Mouse (Mus musculus): Measurements from ENCODE around the gene Mefv. TPM values are rescaled to one million over a fixed set of nuclear protein-coding genes. Genes with fewer than 3 reads are reported as not detected.
"Not testable (repeated sequence)": the region's sequence is repeated elsewhere in the genome, so short reads cannot be mapped to it uniquely, and the experiment has no call there.

The Mefv gene
- polyA plus RNA-seq, 1 experiment from 2014 or later, result not detected

- WGBS, result 91% methylated on average over 6 of the region's 6 CpGs
These were observed 11.2 kb downstream of the Mefv start for GRCm38 (mm10) chr16:3706680-3707079.

GRCm38 (mm10) chr16:3700893-3701292, 17.0 kb downstream of the Mefv start:
- no peaks in the 10 kb centered on the region for H3K27me3 ChIP-seq
- no peak for ATAC-seq (ENCODE audit: low FRiP score, low read depth)
- H3K27ac ChIP-seq (replicated peaks), result no peak overlapping the region
- WGBS, result 91% methylated on average over 1 of the region's 1 CpGs
- no peak overlapping the region for H3K4me3 ChIP-seq
- H3K9me3 ChIP-seq, result no peaks in the 10 kb centered on the region
- H3K4me2 ChIP-seq, result no peak overlapping the region
- no peaks in the 10 kb centered on the region for H3K36me3 ChIP-seq
- H3K9ac ChIP-seq, result no peak overlapping the region
- H3K4me1 ChIP-seq (replicated peaks), result no peaks in the 10 kb centered on the region

More at GRCm38 (mm10) chr16:3706680-3707079, 11.2 kb downstream of the Mefv start:
- ATAC-seq (ENCODE audit: low FRiP score, low read depth), result no peak
- Histone ChIP-seq H3K36me3 (no peaks in the 10 kb centered on the region), H3K4me3 (no peak overlapping the region), H3K27me3 (no peaks in the 10 kb centered on the region), H3K9ac (no peak overlapping the region), H3K4me1 (replicated peaks) (no peaks in the 10 kb centered on the region), H3K27ac (replicated peaks) (no peak overlapping the region), H3K4me2 (no peak overlapping the region), H3K9me3 (no peaks in the 10 kb centered on the region)

GRCm38 (mm10) chr16:3699281-3699680, 18.6 kb downstream of the Mefv start:
- no peak for ATAC-seq (ENCODE audit: low FRiP score, low read depth)
- no peak overlapping the region for H3K27ac ChIP-seq (replicated peaks)
- 91% methylated on average over 8 of the region's 8 CpGs for WGBS
- H3K27me3 ChIP-seq, result no peaks in the 10 kb centered on the region
- H3K9me3 ChIP-seq, result no peaks in the 10 kb centered on the region
- no peaks in the 10 kb centered on the region for H3K4me1 ChIP-seq (replicated peaks)
- H3K9ac ChIP-seq, result no peak overlapping the region
- H3K4me3 ChIP-seq, result no peak overlapping the region
- no peak overlapping the region for H3K4me2 ChIP-seq
- H3K36me3 ChIP-seq, result no peaks in the 10 kb centered on the region

- not testable (repeated sequence) for H3K9ac ChIP-seq; H3K27ac ChIP-seq (replicated peaks); H3K4me1 ChIP-seq (replicated peaks); H3K4me3 ChIP-seq; H3K4me2 ChIP-seq; H3K36me3 ChIP-seq; ATAC-seq (ENCODE audit: low FRiP score, low read depth); H3K27me3 ChIP-seq
- peaks cover 11% of the 10 kb centered on the region; the same call in 1 of the 2 replicates for H3K9me3 ChIP-seq
- WGBS, result 60% methylated on average over 20 of the region's 20 CpGs
These were observed 28.3 kb downstream of the Mefv start for GRCm38 (mm10) chr16:3689608-3690007.

Other genes starting within 250 kb of the Mefv start
- not detected in 2 replicates for gene Olfr161, start 127.1 kb downstream of the Mefv start, polyA plus RNA-seq (2015; fragmentation: Nextera tagmentation; extraction: Ambion mirVana)
- 46.7 and 47.5 TPM in 2 replicates for gene Zfp263, start 26.0 kb upstream of the Mefv start, polyA plus RNA-seq (2015; fragmentation: Nextera tagmentation; extraction: Ambion mirVana)
- gene Olfr15, start 112.8 kb upstream of the Mefv start, polyA plus RNA-seq (2015; fragmentation: Nextera tagmentation; extraction: Ambion mirVana), result not detected in 2 replicates
- 2.3 and 2.8 TPM in 2 replicates for gene Zfp174, start 129.2 kb upstream of the Mefv start, polyA plus RNA-seq (2015; fragmentation: Nextera tagmentation; extraction: Ambion mirVana)
- gene Naa60, start 154.3 kb upstream of the Mefv start, polyA plus RNA-seq (2015; fragmentation: Nextera tagmentation; extraction: Ambion mirVana), result 93.0 and 102 TPM in 2 replicates
- 14.8 and 14.9 TPM in 2 replicates for gene Zfp597, start 166.5 kb upstream of the Mefv start, polyA plus RNA-seq (2015; fragmentation: Nextera tagmentation; extraction: Ambion mirVana)
- 1.6 and 1.7 TPM in 2 replicates for gene Gm20695, start 166.6 kb upstream of the Mefv start, polyA plus RNA-seq (2015; fragmentation: Nextera tagmentation; extraction: Ambion mirVana)
- 13.3 and 18.1 TPM in 2 replicates for gene 1700037C18Rik, start 190.6 kb upstream of the Mefv start, polyA plus RNA-seq (2015; fragmentation: Nextera tagmentation; extraction: Ambion mirVana)
- 37.7 and 38.2 TPM in 2 replicates for gene Cluap1, start 190.7 kb upstream of the Mefv start, polyA plus RNA-seq (2015; fragmentation: Nextera tagmentation; extraction: Ambion mirVana)